Mouse (Mus musculus) forebrain, postnatal 0 days (tissue): ENCODE data around the gene Pa2g4. TPM values are rescaled to one million over a fixed set of nuclear protein-coding genes. Genes with fewer than 3 reads are reported as not detected.
A peak's percentile ranks its signal among the peaks of the same experiment; 100 is the strongest.

Source experiments
- ATAC-seq: fragments of 200-750 bp; cut with Nextera tagmentation; 2 replicates; pipeline ENCODE4 v1.8.0; 2017; ENCODE audit warnings: mild to moderate bottlenecking, moderate library complexity
- DNase-seq: peaks from one replicate; pipeline ENCODE4 v3.0.0-alpha.2; 2015
- H3K27ac ChIP-seq: fragments of 300-500 bp; sonication (generic); 2 replicates; pipeline ENCODE4 v1.5.1; 2014; ENCODE audit warnings: low read depth, mild to moderate bottlenecking, antibody characterized with exemption, low read length, moderate library complexity, mixed read lengths
- H3K27me3 ChIP-seq: fragments of 300-500 bp; sonication (generic); 2 replicates; pipeline ENCODE4 v1.6.1; 2014; ENCODE audit warnings: mild to moderate bottlenecking, low read length, mixed read lengths; ENCODE audit not compliant: insufficient read depth
- H3K36me3 ChIP-seq: fragments of 300-500 bp; sonication (generic); 2 replicates; pipeline ENCODE4 v1.6.1; 2014; ENCODE audit warnings: mild to moderate bottlenecking, moderate library complexity; ENCODE audit not compliant: insufficient read depth
- H3K4me1 ChIP-seq: fragments of 300-500 bp; sonication (generic); 2 replicates; pipeline ENCODE4 v1.6.1; 2014; ENCODE audit warnings: antibody characterized with exemption; ENCODE audit not compliant: insufficient read depth
- H3K4me2 ChIP-seq: fragments of 300-500 bp; sonication (generic); 2 replicates; pipeline ENCODE4 v1.6.1; 2014; ENCODE audit warnings: low read depth, mild to moderate bottlenecking, moderate library complexity
- H3K4me3 ChIP-seq: fragments of 300-500 bp; sonication (generic); 2 replicates; pipeline ENCODE4 v1.5.1; 2014; ENCODE audit warnings: low read depth, low read length, mixed read lengths
- H3K9ac ChIP-seq: fragments of 300-500 bp; sonication (generic); 2 replicates; pipeline ENCODE4 v1.6.1; 2014; ENCODE audit warnings: mild to moderate bottlenecking
- H3K9me3 ChIP-seq: fragments of 300-500 bp; sonication (generic); 2 replicates; pipeline ENCODE4 v1.6.1; 2016; ENCODE audit warnings: low read length
- CTCF ChIP-seq: sonication (generic); IDR thresholded peaks from 2 replicates; pipeline ENCODE4 v1.5.1; 2016; ENCODE audit warnings: antibody characterized with exemption, control low read depth, low read depth
- WGBS: fragments of 180-500 bp; shearing (Covaris S2); extraction: QIAGEN DNeasy Blood & Tissue Kit; methylation state at CpG from one replicate; pipeline ENCODE4 v1.1.7; 2014; 5-methylcytosine and 5-hydroxymethylcytosine counted together
- polyA plus RNA-seq: library from polyadenylated mRNA; unstranded; fragments of >200 nt; fragmentation: Nextera tagmentation; extraction: Ambion mirVana; gene quantifications from 2 replicates; pipeline ENCODE4 v1.2.1, GENCODE M21; 2015
- total RNA-seq: library from RNA; depleted of rRNA; stranded (reverse); fragments of >200 nt; gene quantifications from 2 replicates; pipeline ENCODE4 v1.2.3, GENCODE M21; 2014

The Pa2g4 gene
- total and polyA plus RNA-seq, 2 experiments from 2014 or later = 122 to 128 TPM

GRCm38 (mm10) chr10:128543100-128543499, 22.7 kb downstream of the Pa2g4 start:
- Histone ChIP-seq H3K4me1 (peaks cover 7% of the 10 kb centered on the region; the same call in 1 of the 2 replicates), H3K4me3 (no peak overlapping the region), H3K9ac (no peak overlapping the region), H3K27ac (no peak overlapping the region), H3K4me2 (no peak overlapping the region), H3K27me3 (no peaks in the 10 kb centered on the region), H3K36me3 (peaks cover 31% of the 10 kb centered on the region), H3K9me3 (no peaks in the 10 kb centered on the region)
- no peak for DNase-seq
- 66% methylated on average over 2 of the region's 2 CpGs for WGBS
- ATAC-seq = no peak
- no peak for TF ChIP-seq CTCF

- Histone ChIP-seq H3K27me3 (no peaks in the 10 kb centered on the region), H3K9ac (no peak overlapping the region), H3K27ac (no peak overlapping the region), H3K4me3 (no peak overlapping the region), H3K4me2 (no peak overlapping the region), H3K9me3 (no peaks in the 10 kb centered on the region), H3K36me3 (peaks cover 7% of the 10 kb centered on the region), H3K4me1 (no peaks in the 10 kb centered on the region)
- 89% methylated on average over 1 of the region's 1 CpGs for WGBS
- DNase-seq (no peak), ATAC-seq (no peak)
- TF ChIP-seq CTCF = no peak
Measured at GRCm38 (mm10) chr10:128538340-128538870, 27.4 kb downstream of the Pa2g4 start.

- no peak overlapping the region for H3K9ac ChIP-seq
- H3K27ac ChIP-seq = no peak overlapping the region
- DNase-seq (peak; percentile 92), ATAC-seq (peak; percentile 96)
- 0 out of 2 replicates have a peak overlapping the region, but pooled peaks have one; percentile 1 for H3K4me3 ChIP-seq
- H3K36me3 ChIP-seq = no peaks in the 10 kb centered on the region
- 14% methylated on average over 18 of the region's 18 CpGs for WGBS
- peak; percentile 92 for TF ChIP-seq CTCF
- H3K4me1 ChIP-seq = no peaks in the 10 kb centered on the region
- peak overlapping the region; percentile 22 for H3K4me2 ChIP-seq
- H3K27me3 ChIP-seq = no peaks in the 10 kb centered on the region
- no peaks in the 10 kb centered on the region for H3K9me3 ChIP-seq
Measured at GRCm38 (mm10) chr10:128536266-128536940, 29.4 kb downstream of the Pa2g4 start.

- DNase-seq (no peak), ATAC-seq (peak; percentile 34; the same call in 1 of the 2 replicates)
- H3K36me3 ChIP-seq = no peaks in the 10 kb centered on the region
- H3K9me3 ChIP-seq = no peaks in the 10 kb centered on the region
- no peak for TF ChIP-seq CTCF
- H3K4me2 ChIP-seq = peak overlapping the region; percentile 22
- no peaks in the 10 kb centered on the region for H3K4me1 ChIP-seq
- no peak overlapping the region for H3K9ac ChIP-seq
- 76% methylated on average over 4 of the region's 4 CpGs for WGBS
- H3K4me3 ChIP-seq = 0 out of 2 replicates have a peak overlapping the region, but pooled peaks have one; percentile 1
- H3K27me3 ChIP-seq = no peaks in the 10 kb centered on the region
- H3K27ac ChIP-seq = no peak overlapping the region
Measured at GRCm38 (mm10) chr10:128535624-128536265, 30.0 kb downstream of the Pa2g4 start.

- Histone ChIP-seq H3K36me3 (no peaks in the 10 kb centered on the region), H3K9ac (no peak overlapping the region), H3K4me1 (no peaks in the 10 kb centered on the region), H3K9me3 (no peaks in the 10 kb centered on the region), H3K4me3 (no peak overlapping the region), H3K4me2 (no peak overlapping the region), H3K27me3 (no peaks in the 10 kb centered on the region), H3K27ac (no peak overlapping the region)
- TF ChIP-seq CTCF = no peak
- ATAC-seq = no peak
- no peak for DNase-seq
- WGBS = 78% methylated on average over 2 of the region's 2 CpGs
Measured at GRCm38 (mm10) chr10:128535206-128535605, 30.6 kb downstream of the Pa2g4 start.

GRCm38 (mm10) chr10:128526366-128527356, 39.1 kb downstream of the Pa2g4 start:
- ATAC-seq (no peak), DNase-seq (no peak)
- Histone ChIP-seq H3K4me1 (peaks cover 6% of the 10 kb centered on the region; the same call in 1 of the 2 replicates), H3K27me3 (0 out of 2 replicates have a peak, but pooled peaks cover 4% of the 10 kb centered on the region), H3K4me2 (peak overlapping the region; percentile 96), H3K27ac (no peak overlapping the region), H3K4me3 (peak overlapping the region; percentile 59), H3K9me3 (no peaks in the 10 kb centered on the region), H3K9ac (no peak overlapping the region), H3K36me3 (no peaks in the 10 kb centered on the region)
- WGBS = 29% methylated on average over 28 of the region's 28 CpGs
- no peak for TF ChIP-seq CTCF
